Mouse (Mus musculus): ENCODE results near the gene Wdr82. TPM values are rescaled to one million over a fixed set of nuclear protein-coding genes. Genes with fewer than 3 reads are reported as not detected.

Gene Wdr82
- total RNA-seq, 2 experiments from 2014 or later: 68.2 to 86.0 TPM

Other genes with a start within 250 kb of the Wdr82 start
- not detected in 2 replicates for gene Col6a5, start 210.3 kb upstream of the Wdr82 start, total RNA-seq (2014; fragmentation: Nextera tagmentation)
- gene Col6a5, start 210.3 kb upstream of the Wdr82 start, total RNA-seq (2017): not detected in 2 replicates
- not detected in 2 replicates for gene Col6a4, start 74.1 kb upstream of the Wdr82 start, total RNA-seq (2014; fragmentation: Nextera tagmentation)
- gene Col6a4, start 74.1 kb upstream of the Wdr82 start, total RNA-seq (2017): not detected in 2 replicates
- 0.26 TPM in 1 of 2 replicates, not detected in the other for gene Glyctk, start 12.8 kb upstream of the Wdr82 start, total RNA-seq (2014; fragmentation: Nextera tagmentation)
- gene Glyctk, start 12.8 kb upstream of the Wdr82 start, total RNA-seq (2017): 0.56 and 2.6 TPM in 2 replicates
- 34.1 and 42.6 TPM in 2 replicates for gene Ppm1m, start 28.8 kb downstream of the Wdr82 start, total RNA-seq (2014; fragmentation: Nextera tagmentation)
- gene Ppm1m, start 28.8 kb downstream of the Wdr82 start, total RNA-seq (2017): 12.5 and 23.4 TPM in 2 replicates
- 79.7 and 84.8 TPM in 2 replicates for gene Twf2, start 32.2 kb downstream of the Wdr82 start, total RNA-seq (2014; fragmentation: Nextera tagmentation)
- gene Twf2, start 32.2 kb downstream of the Wdr82 start, total RNA-seq (2017): 81.4 and 87.5 TPM in 2 replicates
- gene Tlr9, start 51.7 kb downstream of the Wdr82 start, total RNA-seq (2014; fragmentation: Nextera tagmentation): 1.7 and 2.3 TPM in 2 replicates
- gene Tlr9, start 51.7 kb downstream of the Wdr82 start, total RNA-seq (2017): 0.30 and 0.46 TPM in 2 replicates
- gene Alas1, start 77.7 kb downstream of the Wdr82 start, total RNA-seq (2014; fragmentation: Nextera tagmentation): 613 and 665 TPM in 2 replicates
- gene Alas1, start 77.7 kb downstream of the Wdr82 start, total RNA-seq (2017): 822 and 987 TPM in 2 replicates
- gene Poc1a, start 110.1 kb downstream of the Wdr82 start, total RNA-seq (2014; fragmentation: Nextera tagmentation): 42.4 and 49.8 TPM in 2 replicates
- 20.4 and 30.3 TPM in 2 replicates for gene Poc1a, start 110.1 kb downstream of the Wdr82 start, total RNA-seq (2017)
- gene Dusp7, start 197.7 kb downstream of the Wdr82 start, total RNA-seq (2014; fragmentation: Nextera tagmentation): 44.7 and 46.2 TPM in 2 replicates
- 13.0 and 14.0 TPM in 2 replicates for gene Dusp7, start 197.7 kb downstream of the Wdr82 start, total RNA-seq (2017)